Mouse (Mus musculus) midbrain, embryonic 13.5 days (tissue): ENCODE results near the gene Nrde2. TPM values are rescaled to one million over a fixed set of nuclear protein-coding genes. Genes with fewer than 3 reads are reported as not detected.

Experiments
- ATAC-seq: fragments of 200-750 bp; cut with Nextera tagmentation; 2 replicates; pipeline ENCODE4 v1.8.0; 2017; ENCODE audit warnings: mild to moderate bottlenecking, moderate TSS enrichment, moderate library complexity
- H3K27ac ChIP-seq: fragments of 300-500 bp; sonication (generic); 2 replicates; pipeline ENCODE4 v1.5.1; 2015; ENCODE audit warnings: inconsistent platforms, mild to moderate bottlenecking, moderate library complexity
- H3K27me3 ChIP-seq: fragments of 300-500 bp; sonication (generic); 2 replicates; pipeline ENCODE4 v1.6.1; 2015; ENCODE audit warnings: mild to moderate bottlenecking, inconsistent platforms
- H3K36me3 ChIP-seq: fragments of 300-500 bp; sonication (generic); 2 replicates; pipeline ENCODE4 v1.6.1; 2015; ENCODE audit warnings: mild to moderate bottlenecking, inconsistent platforms
- H3K4me1 ChIP-seq: fragments of 300-500 bp; sonication (generic); replicated peaks from 2 replicates; pipeline ENCODE4 v1.6.1; 2015; ENCODE audit warnings: inconsistent platforms
- H3K4me2 ChIP-seq: fragments of 300-500 bp; sonication (generic); replicated peaks from 2 replicates; pipeline ENCODE4 v1.6.1; 2015; ENCODE audit warnings: moderate library complexity, mild to moderate bottlenecking, inconsistent platforms
- H3K4me3 ChIP-seq: fragments of 300-500 bp; sonication (generic); replicated peaks from 2 replicates; pipeline ENCODE4 v1.5.1; 2015; ENCODE audit warnings: mild to moderate bottlenecking, inconsistent platforms
- H3K9ac ChIP-seq: fragments of 300-500 bp; sonication (generic); replicated peaks from 2 replicates; pipeline ENCODE4 v1.6.1; 2015; ENCODE audit warnings: mild to moderate bottlenecking, inconsistent platforms
- H3K9me3 ChIP-seq: fragments of 300-500 bp; sonication (generic); 2 replicates; pipeline ENCODE4 v1.6.1; 2016; ENCODE audit warnings: mild to moderate bottlenecking, inconsistent platforms
- WGBS: fragments of 180-500 bp; shearing (Covaris S2); methylation state at CpG from one replicate; pipeline ENCODE4 v1.1.7; 2015; 5-methylcytosine and 5-hydroxymethylcytosine counted together
- polyA plus RNA-seq: library from polyadenylated mRNA; unstranded; fragments of >200 nt; fragmentation: Nextera tagmentation; extraction: Ambion mirVana; gene quantifications from 2 replicates; pipeline ENCODE4 v1.2.1, GENCODE M21; 2015

Nrde2 gene
- polyA plus RNA-seq, 1 experiment from 2014 or later = 14.3 TPM

DNA sequence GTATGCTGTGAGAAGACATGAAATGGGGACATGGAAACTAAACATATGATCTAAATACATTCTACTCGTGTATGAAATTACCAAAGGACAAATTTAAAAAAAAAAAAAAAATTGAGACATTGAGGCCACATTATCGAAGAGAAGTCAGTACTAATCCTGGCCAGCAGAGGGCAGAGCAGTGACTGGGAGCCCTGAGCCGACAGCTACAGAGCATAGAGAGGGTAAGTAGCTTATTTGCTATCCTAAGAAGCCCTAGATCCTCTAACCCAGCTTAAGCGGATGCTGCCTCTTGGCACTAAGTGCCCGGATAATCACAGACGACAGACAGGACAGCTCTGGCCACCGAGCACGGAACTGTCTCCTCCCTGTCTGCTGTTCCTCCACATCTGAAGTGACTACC, 27.8 kb downstream of the Nrde2 start:
- whole genome bisulfite sequencing = 45% methylated on average over 8 of the region's 8 CpGs
- ATAC-seq = peak; percentile 75
- H3K4me1 ChIP-seq = no peaks in the 10 kb centered on the region

DNA sequence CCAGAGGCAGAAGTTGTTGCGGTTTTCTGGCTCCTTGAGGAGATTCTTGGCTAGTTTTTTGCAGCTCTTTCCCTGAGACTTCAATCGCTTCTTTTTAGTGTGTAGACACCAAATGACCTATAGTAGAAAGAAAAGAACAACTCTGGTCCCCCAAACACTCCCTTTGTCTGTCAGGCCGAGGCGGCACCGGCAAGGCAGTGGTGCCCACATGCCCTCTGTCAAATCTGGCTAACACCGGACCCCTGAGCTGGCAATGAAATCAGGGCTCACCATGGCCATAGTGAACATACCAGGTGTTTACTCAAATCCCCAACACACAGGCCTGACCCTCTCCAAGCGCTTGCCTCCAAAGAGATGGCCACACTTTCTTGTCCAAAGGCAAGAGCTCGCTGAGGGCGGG, 28.3 kb downstream of the Nrde2 start:
- WGBS = 93% methylated on average over 9 of the region's 9 CpGs
- Histone ChIP-seq H3K36me3 (peaks cover 86% of the 10 kb centered on the region), H3K9me3 (no peaks in the 10 kb centered on the region), H3K27ac (no peak overlapping the region), H3K4me3 (no peak overlapping the region), H3K4me1 (no peaks in the 10 kb centered on the region), H3K4me2 (no peak overlapping the region), H3K27me3 (no peaks in the 10 kb centered on the region), H3K9ac (no peak overlapping the region)
- ATAC-seq = no peak

More for the DNA sequence above, 27.8 kb downstream of the Nrde2 start:
- peaks cover 86% of the 10 kb centered on the region for H3K36me3 ChIP-seq
- H3K27ac ChIP-seq = no peak overlapping the region
- H3K9ac ChIP-seq = no peak overlapping the region
- no peaks in the 10 kb centered on the region for H3K27me3 ChIP-seq
- no peaks in the 10 kb centered on the region for H3K9me3 ChIP-seq
- no peak overlapping the region for H3K4me3 ChIP-seq
- H3K4me2 ChIP-seq = no peak overlapping the region

DNA sequence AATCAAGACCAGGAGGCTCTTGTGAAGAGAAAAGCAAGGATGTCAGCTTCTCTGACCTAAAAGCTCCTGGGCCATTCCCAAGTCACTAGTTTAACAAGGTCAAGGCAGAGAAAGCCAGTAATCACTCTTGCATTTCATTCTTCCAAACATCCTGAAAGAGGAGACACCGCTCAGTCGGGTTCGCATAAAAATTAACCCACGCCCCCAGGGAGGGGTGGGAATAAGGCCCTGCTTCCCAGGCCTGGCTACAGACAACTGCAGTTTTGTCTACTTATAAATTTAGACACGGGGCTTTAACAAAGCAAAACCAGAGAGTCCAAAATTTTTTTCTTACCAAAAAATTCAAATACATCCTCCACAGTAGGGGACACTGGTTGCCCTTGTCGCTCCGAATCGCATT, 30.5 kb downstream of the Nrde2 start:
- no peaks in the 10 kb centered on the region for H3K4me1 ChIP-seq
- no peak overlapping the region for H3K27ac ChIP-seq
- ATAC-seq = no peak
- no peaks in the 10 kb centered on the region for H3K9me3 ChIP-seq
- H3K27me3 ChIP-seq = no peaks in the 10 kb centered on the region
- WGBS = 88% methylated on average over 8 of the region's 8 CpGs
- no peak overlapping the region for H3K4me3 ChIP-seq
- H3K9ac ChIP-seq = no peak overlapping the region
- H3K4me2 ChIP-seq = no peak overlapping the region
- peaks cover 89% of the 10 kb centered on the region for H3K36me3 ChIP-seq

DNA sequence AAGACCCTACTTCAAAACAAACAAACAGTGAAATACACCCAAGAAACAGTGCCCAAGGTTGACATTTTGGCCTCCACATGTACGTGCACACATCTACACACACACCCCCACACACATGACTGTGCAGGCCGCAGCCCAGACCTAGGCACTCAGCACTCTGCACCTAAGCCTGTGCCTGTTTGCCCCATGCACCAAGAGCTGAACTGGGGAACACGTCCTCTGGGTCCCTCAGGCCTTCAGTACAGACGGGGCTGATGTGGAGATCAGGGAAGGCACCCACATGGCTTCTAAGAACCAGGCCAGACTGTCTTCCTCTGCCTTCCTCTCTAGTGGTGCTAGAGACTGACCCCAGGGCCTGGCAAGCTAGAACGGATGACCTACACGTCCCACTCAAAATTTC, 30.9 kb downstream of the Nrde2 start:
- ATAC-seq = no peak

DNA sequence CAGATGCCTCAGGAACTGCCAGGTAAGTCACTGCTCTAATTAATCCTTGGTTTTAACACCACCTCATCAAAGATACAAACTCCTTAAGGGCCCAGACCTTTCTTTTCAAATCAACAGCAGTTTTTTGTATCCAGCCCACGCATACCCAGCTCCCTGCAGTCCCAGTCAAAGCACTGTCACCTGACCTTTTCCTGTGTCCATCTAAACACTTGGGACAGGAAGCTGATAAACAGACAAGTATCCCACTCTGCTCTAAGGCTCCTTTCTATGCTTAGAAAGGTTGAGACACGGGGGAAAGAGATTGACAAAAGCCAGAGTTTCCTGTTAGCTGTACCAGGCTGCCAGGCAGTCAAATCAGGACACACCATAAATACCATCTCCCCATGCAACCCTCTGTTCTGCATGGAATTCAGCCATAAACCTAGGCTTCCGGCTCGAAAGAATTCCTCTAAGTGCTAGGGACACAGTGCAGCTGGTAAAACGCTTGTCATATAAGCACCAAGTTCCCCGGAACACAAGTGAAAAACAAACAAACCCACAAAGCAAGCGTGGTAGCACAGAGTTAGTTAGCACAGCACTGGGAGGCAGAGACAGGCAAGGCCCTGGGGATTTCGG, 31.5 kb downstream of the Nrde2 start:
- H3K4me3 ChIP-seq = no peak overlapping the region
- no peak overlapping the region for H3K4me2 ChIP-seq
- WGBS = 79% methylated on average over 8 of the region's 8 CpGs
- no peaks in the 10 kb centered on the region for H3K4me1 ChIP-seq
- ATAC-seq = no peak
- no peak overlapping the region for H3K27ac ChIP-seq
- H3K27me3 ChIP-seq = no peaks in the 10 kb centered on the region
- no peak overlapping the region for H3K9ac ChIP-seq
- H3K9me3 ChIP-seq = no peaks in the 10 kb centered on the region
- H3K36me3 ChIP-seq = peaks cover 89% of the 10 kb centered on the region

More for the DNA sequence above, 30.9 kb downstream of the Nrde2 start:
- H3K4me3 ChIP-seq = no peak overlapping the region
- H3K27ac ChIP-seq = no peak overlapping the region
- no peak overlapping the region for H3K4me2 ChIP-seq
- H3K4me1 ChIP-seq = no peaks in the 10 kb centered on the region
- no peaks in the 10 kb centered on the region for H3K27me3 ChIP-seq
- H3K36me3 ChIP-seq = peaks cover 89% of the 10 kb centered on the region
- WGBS = 90% methylated on average over 6 of the region's 6 CpGs
- no peaks in the 10 kb centered on the region for H3K9me3 ChIP-seq
- no peak overlapping the region for H3K9ac ChIP-seq

DNA sequence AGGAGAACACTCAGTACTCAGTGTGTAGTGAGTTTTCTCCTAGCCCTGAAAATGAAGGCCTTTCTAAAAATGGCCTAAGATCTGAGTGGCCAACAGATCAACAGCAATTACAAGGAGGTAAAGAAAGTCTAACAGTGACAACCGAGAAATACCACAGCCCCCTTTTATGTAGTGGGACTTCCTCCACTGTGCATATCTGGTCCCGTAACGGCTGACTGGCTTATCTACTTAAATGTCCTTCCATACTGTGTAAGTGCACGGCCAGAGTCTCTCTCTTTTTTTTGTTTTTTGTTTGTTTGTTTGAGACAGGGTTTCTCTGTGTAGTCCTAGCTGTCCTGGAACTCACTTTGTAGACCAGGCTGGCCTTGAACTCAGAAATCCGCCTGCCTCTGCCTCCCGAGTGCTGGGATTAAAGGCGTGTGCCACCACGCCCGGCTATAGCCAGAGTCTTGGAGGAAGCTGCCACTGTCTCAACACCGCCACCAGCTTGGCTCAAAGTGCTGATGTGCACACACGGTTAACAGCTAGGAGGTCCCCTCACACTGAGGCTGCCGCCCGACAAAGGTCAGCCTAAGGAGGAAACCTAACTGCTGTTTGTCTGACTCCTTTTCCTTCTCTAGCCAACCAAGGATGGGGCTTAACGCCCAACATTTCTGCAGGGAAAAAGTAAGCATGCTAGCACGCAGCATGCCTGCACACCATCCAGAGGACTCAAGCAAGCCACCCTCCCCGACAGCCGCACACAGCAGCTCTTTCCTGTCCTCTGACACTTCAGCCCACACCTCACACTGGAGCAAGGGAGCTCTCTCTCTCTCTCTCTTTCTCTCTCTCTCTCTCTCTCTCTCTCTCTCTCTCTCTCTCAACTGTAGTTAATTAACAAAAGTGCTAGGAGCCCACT, 32.2 kb downstream of the Nrde2 start:
- Histone ChIP-seq H3K27ac (peak overlapping the region; percentile 19; the same call in 1 of the 2 replicates), H3K27me3 (no peaks in the 10 kb centered on the region), H3K4me2 (no peak overlapping the region), H3K4me1 (no peaks in the 10 kb centered on the region), H3K4me3 (no peak overlapping the region), H3K36me3 (peaks cover 90% of the 10 kb centered on the region), H3K9me3 (no peaks in the 10 kb centered on the region), H3K9ac (no peak overlapping the region)
- ATAC-seq = no peak
- 90% methylated on average over 17 of the region's 17 CpGs for WGBS

DNA sequence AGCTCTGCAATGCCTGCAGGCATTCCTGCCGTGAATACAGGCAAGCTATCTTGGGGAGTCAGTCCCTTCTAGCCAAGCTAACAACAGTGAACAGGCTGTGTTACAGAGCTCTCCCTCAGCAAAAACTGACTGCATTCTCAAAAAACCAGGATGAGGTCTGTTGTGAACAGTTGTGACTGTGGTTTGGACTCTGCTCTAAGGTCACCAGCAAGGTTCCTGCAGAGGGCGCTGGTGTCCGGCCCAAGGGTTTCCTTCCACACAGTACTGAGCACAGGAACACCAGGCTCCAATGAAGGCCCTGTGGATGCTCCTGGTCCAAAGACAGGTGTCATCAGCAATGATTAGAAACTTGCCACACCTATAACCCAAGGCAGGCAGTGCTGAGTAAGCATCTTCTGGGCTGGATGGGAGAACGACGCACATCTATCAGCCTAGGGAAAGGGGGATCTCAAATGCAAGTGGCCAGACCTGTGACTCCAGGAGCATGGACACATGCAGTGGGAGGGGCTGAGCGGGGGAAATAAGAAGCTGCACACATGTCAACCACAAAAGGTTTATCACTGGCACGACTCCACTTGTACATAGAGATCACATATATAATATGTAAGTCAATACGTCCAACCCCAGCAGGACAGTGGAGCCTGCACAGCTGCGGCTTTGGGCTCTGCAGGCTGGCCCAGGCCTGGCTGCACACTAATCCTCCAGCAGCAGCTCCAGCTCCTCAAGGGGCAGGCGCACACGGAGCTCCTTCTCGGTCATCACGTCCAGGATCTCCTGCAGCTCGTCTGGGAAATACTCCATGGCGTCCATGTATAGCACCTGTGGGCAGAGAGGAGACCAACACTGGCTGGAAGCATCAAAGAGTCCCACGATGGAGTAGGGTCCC, 34.3 kb downstream of the Nrde2 start:
- H3K27ac ChIP-seq = no peak overlapping the region; the same call in 1 of the 2 replicates
- no peak overlapping the region for H3K4me2 ChIP-seq
- H3K4me1 ChIP-seq = no peaks in the 10 kb centered on the region
- WGBS = 83% methylated on average over 16 of the region's 16 CpGs
- H3K9me3 ChIP-seq = no peaks in the 10 kb centered on the region
- no peak overlapping the region for H3K9ac ChIP-seq
- ATAC-seq = peak; percentile 63; the same call in 1 of the 2 replicates
- H3K36me3 ChIP-seq = peaks cover 93% of the 10 kb centered on the region
- H3K27me3 ChIP-seq = no peaks in the 10 kb centered on the region
- H3K4me3 ChIP-seq = no peak overlapping the region

- Histone ChIP-seq H3K4me1 (no peaks in the 10 kb centered on the region), H3K4me2 (no peak overlapping the region), H3K27ac (no peak overlapping the region), H3K9ac (no peak overlapping the region), H3K9me3 (no peaks in the 10 kb centered on the region), H3K27me3 (no peaks in the 10 kb centered on the region), H3K4me3 (no peak overlapping the region), H3K36me3 (peaks cover 93% of the 10 kb centered on the region)
- no peak for ATAC-seq
- WGBS = 83% methylated on average over 9 of the region's 9 CpGs
Measured at GRCm38 (mm10) chr12:100123476-100123875, 36.0 kb downstream of the Nrde2 start.

DNA sequence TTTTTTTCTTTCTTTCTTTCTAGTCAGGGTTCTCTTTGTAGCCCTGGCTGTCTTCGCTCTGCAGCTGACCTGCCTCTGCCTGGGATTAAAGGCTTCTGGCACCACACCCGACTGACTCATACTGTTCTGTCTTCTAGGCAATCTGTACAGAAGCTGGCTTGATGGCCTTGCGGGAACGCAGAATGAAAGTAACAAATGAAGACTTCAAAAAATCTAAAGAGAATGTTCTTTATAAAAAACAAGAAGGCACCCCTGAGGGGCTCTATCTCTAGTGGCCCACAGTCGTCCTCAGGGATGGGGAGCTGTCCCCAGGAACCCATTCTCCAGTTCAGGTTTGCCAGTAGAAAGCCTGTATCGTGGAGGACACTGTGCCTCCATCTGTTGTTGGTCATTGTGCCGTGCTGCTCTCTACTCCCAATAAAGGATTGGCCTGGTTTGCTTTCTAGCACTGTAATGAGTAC, 36.5 kb downstream of the Nrde2 start:
- peaks cover 95% of the 10 kb centered on the region for H3K36me3 ChIP-seq
- H3K27ac ChIP-seq = no peak overlapping the region
- no peaks in the 10 kb centered on the region for H3K27me3 ChIP-seq
- no peak overlapping the region for H3K4me2 ChIP-seq
- no peaks in the 10 kb centered on the region for H3K4me1 ChIP-seq
- no peak overlapping the region for H3K4me3 ChIP-seq
- WGBS = 87% methylated on average over 7 of the region's 7 CpGs
- no peak overlapping the region for H3K9ac ChIP-seq
- H3K9me3 ChIP-seq = no peaks in the 10 kb centered on the region
- ATAC-seq = no peak

GRCm38 (mm10) chr12:100115982-100116381, 43.5 kb downstream of the Nrde2 start:
- Histone ChIP-seq H3K9ac (no peak overlapping the region), H3K27ac (no peak overlapping the region), H3K4me2 (no peak overlapping the region), H3K9me3 (no peaks in the 10 kb centered on the region), H3K36me3 (peaks cover 84% of the 10 kb centered on the region), H3K27me3 (no peaks in the 10 kb centered on the region), H3K4me1 (peaks cover 9% of the 10 kb centered on the region), H3K4me3 (no peak overlapping the region)
- ATAC-seq = no peak
- 90% methylated on average over 5 of the region's 5 CpGs for WGBS

DNA sequence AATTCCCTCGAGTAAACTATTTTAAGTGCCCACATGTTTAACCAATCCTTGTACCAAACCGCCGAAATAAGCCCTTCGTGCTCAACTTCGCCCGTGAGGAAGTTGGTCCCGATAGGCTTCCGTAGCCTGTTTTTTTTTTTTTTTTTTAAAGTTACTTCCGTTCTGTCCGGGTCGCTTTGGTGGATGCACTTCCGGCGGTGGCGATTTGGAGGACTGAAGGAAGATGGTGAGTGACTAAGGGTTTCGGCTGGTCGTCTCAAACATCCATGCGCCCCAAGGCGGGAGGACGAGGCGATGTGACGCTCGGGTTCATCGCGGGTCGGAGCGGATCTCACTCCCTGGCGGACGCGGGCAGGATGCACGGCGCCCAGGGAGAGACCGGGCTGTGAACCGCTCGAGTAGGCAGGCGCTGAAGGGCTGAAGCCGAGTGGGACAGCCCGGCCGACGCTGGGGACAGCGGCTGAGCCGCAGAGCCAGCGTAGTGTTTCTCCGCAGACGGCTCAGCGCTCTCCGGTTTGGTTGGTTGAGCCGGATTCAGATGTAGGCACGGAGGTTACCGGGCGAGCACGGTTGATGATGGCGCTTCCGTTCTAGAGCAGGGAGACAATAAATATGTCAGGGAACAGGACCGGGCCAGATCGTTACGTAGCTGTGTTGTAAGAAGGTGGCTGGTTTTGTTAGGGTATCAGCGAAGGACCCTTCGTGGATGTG, 49.3 kb downstream of the Nrde2 start, which contains the start of gene Psmc1:
Gene Psmc1, plus strand, starts transcription at position 169 of the 711 bp plus-strand sequence.
- peak within 1 kb of the TSS; percentile 91 for H3K27ac ChIP-seq

More for the DNA sequence above, 49.3 kb downstream of the Nrde2 start, which contains the start of gene Psmc1:
- H3K4me2 ChIP-seq = peak within 1 kb of the TSS; percentile 94
- H3K36me3 ChIP-seq = peaks cover 26% of the 10 kb centered on the region
- peak within 1 kb of the TSS; percentile 95 for H3K9ac ChIP-seq
- no peaks in the 10 kb centered on the region for H3K27me3 ChIP-seq
- H3K4me3 ChIP-seq = peak within 1 kb of the TSS; percentile 99
- peak; percentile 89 for ATAC-seq
- H3K4me1 ChIP-seq = peaks cover 17% of the 10 kb centered on the region
- H3K9me3 ChIP-seq = no peaks in the 10 kb centered on the region
- under 1% methylated on average over 58 of the region's 58 CpGs for WGBS
